Mouse (Mus musculus) gastrocnemius, postnatal 36 days (tissue): ENCODE data around the gene Gm28102. TPM values are rescaled to one million over a fixed set of nuclear protein-coding genes. Genes with fewer than 3 reads are reported as not detected.
"Not testable (repeated sequence)": the region's sequence is repeated elsewhere in the genome, so short reads cannot be mapped to it uniquely, and the experiment has no call there.

ENCODE experiments used
- DNase-seq, 2 experiments: peaks; one replicate each; pipeline ENCODE4 v3.0.0; 2022
- intact Hi-C: fragments of 180-260 bp; cut with DNase I; formaldehyde crosslinking; loops from one replicate; pipeline ENCODE4 v1.15.1; 2025
- long read RNA-seq, 2 experiments: library from polyadenylated mRNA; stranded (forward); transcript quantifications; one replicate each; pipeline ENCODE4 v2.0.0; 2021
- total RNA-seq, 2 experiments: library from RNA; stranded (reverse); gene quantifications; 2 replicates each; pipeline ENCODE4 v1.2.3; 2021

Gm28102 gene
- total RNA-seq = not detected
- long read RNA-seq, experiment 1 = 0 reads
- long read RNA-seq, experiment 2 = 0 reads

DNA sequence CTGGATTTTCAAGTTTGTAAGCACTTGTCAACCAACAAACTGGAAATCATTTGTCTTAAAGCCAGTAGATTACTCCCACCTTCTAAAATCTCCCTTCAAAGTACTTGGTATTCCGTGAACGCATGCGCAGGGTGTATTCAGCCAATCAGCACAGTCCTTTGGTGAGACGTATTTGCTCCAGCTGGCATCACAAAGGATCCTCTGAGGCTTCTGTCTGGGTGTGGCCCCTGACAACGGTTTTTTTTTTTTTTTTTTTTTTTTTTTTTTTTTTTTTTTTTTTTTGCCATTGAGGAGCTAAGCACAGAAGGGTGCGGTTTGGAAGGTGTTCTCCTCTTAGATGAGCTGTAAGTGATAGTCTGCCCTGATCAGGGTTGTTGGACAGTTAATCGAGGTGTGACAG is at the start of gene Gm28102:
TSS of gene Gm28102 (plus strand) at position 301 of the 400 bp plus-strand sequence.
- intact Hi-C loops, DNase-seq: not testable (repeated sequence)
